Mouse (Mus musculus) heart, embryonic 10.5 days (tissue): ENCODE measurements around the gene Hspb6. TPM values are rescaled to one million over a fixed set of nuclear protein-coding genes. Genes with fewer than 3 reads are reported as not detected.

ENCODE experiments used
- DNase-seq: peaks from one replicate; pipeline ENCODE4 v3.0.0-alpha.2; 2017; ENCODE audit warnings: low spot score
- H3K27ac ChIP-seq: fragments of 300-500 bp; sonication (generic); 2 replicates; pipeline ENCODE4 v1.5.1; 2016; ENCODE audit warnings: mild to moderate bottlenecking
- H3K27me3 ChIP-seq: fragments of 300-500 bp; sonication (generic); 2 replicates; pipeline ENCODE4 v1.6.1; 2016; ENCODE audit warnings: mild to moderate bottlenecking; ENCODE audit not compliant: poor library complexity, insufficient read depth, severe bottlenecking
- H3K36me3 ChIP-seq: fragments of 300-500 bp; sonication (generic); 2 replicates; pipeline ENCODE4 v1.6.1; 2016; ENCODE audit warnings: mild to moderate bottlenecking, moderate library complexity
- H3K4me1 ChIP-seq: fragments of 300-500 bp; sonication (generic); 2 replicates; pipeline ENCODE4 v1.6.1; 2016; ENCODE audit warnings: mild to moderate bottlenecking
- H3K4me3 ChIP-seq: fragments of 300-500 bp; sonication (generic); 2 replicates; pipeline ENCODE4 v1.5.1; 2016; ENCODE audit warnings: mild to moderate bottlenecking, moderate library complexity
- H3K9me3 ChIP-seq: fragments of 300-500 bp; sonication (generic); 2 replicates; pipeline ENCODE4 v1.6.1; 2016; ENCODE audit warnings: mild to moderate bottlenecking, moderate library complexity
- WGBS: fragments of 180-500 bp; shearing (Covaris S2); methylation state at CpG from one replicate; pipeline ENCODE4 v1.1.7; 2016; 5-methylcytosine and 5-hydroxymethylcytosine counted together
- polyA plus RNA-seq: library from polyadenylated mRNA; unstranded; fragments of >200 nt; fragmentation: Nextera tagmentation; extraction: Ambion mirVana; gene quantifications from 2 replicates; pipeline ENCODE4 v1.2.1, GENCODE M21; 2016

Hspb6 gene
- polyA plus RNA-seq, 1 experiment from 2014 or later, result 4.2 TPM

DNA sequence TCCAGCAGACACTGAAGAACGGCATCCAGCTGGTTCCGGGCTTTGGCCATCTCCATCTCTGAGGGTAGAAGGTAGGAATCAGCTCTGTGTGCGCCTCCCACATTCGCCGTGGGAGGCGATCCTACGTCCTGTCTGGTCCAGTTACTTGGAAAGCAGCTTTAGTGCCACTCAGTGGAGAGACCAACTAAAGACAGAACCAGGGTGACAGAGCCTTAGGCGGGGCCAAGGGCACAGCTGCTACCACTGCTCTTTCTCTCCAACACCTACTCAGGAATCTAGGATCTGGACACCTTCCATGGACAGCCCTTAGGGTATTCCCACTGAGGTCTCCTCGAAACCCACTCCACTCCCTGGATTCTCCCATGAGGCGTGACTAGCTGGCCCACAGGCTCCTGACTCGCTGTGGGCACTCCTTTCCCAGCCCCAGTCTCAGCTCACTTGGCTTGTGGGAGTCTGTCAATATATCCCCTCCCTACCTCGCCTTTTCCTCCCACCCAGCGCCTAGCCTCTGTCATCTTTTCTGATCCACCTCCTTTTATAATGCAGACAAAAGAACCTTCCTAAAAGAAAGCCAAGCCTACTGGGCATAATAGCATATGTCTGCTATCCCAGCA, 6.0 kb downstream of the Hspb6 start:
- peaks cover 42% of the 10 kb centered on the region for H3K36me3 ChIP-seq
- H3K9me3 ChIP-seq, result no peaks in the 10 kb centered on the region
- H3K4me1 ChIP-seq, result peaks cover 27% of the 10 kb centered on the region
- peak overlapping the region; percentile 72; the same call in 1 of the 2 replicates for H3K4me3 ChIP-seq
- no peak for DNase-seq
- 91% methylated on average over 13 of the region's 13 CpGs for WGBS
- H3K27me3 ChIP-seq, result no peaks in the 10 kb centered on the region
- no peak overlapping the region for H3K27ac ChIP-seq

DNA sequence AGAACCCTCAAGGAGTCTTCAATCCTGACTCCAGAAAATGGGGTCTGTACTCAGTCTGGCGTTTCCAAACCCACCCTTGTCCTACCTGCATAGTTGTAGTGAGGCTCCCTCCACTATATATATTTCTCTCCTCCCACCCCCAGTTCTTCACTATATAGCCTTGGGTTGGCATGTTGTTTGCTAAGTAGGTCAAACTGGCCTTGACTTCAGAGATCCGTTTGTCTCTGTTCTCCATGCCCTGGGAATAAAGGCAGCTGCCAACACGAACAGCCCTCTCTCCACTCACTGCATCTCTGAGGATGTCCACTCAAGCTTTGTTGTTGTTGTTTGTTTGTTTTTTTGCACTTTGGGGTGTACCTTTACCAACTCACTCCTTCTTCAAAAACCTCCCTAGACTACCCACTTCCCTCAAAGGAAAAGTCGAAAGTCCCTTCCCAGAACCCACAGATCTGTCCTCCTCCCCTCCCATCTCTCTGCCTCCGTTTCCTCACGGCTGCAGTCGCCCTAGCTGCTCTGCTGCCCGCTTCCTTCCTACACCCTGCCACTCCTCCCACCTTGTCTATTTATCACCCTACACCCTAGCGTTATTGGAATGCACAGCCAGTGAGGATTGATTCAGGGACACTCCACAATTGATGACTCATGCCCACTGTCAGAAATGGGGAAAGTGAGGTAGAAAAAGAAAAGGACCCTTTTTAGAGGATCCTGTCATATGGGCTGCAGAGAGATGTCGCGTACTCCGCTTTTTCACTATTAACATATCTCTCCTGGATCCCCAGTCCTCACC, 6.9 kb downstream of the Hspb6 start:
- no peak for DNase-seq
- Histone ChIP-seq H3K9me3 (no peaks in the 10 kb centered on the region), H3K4me1 (peaks cover 21% of the 10 kb centered on the region), H3K4me3 (peak overlapping the region; percentile 72), H3K36me3 (peaks cover 42% of the 10 kb centered on the region), H3K27me3 (no peaks in the 10 kb centered on the region), H3K27ac (peak overlapping the region; percentile 81)
- 14% methylated on average over 12 of the region's 12 CpGs for WGBS

DNA sequence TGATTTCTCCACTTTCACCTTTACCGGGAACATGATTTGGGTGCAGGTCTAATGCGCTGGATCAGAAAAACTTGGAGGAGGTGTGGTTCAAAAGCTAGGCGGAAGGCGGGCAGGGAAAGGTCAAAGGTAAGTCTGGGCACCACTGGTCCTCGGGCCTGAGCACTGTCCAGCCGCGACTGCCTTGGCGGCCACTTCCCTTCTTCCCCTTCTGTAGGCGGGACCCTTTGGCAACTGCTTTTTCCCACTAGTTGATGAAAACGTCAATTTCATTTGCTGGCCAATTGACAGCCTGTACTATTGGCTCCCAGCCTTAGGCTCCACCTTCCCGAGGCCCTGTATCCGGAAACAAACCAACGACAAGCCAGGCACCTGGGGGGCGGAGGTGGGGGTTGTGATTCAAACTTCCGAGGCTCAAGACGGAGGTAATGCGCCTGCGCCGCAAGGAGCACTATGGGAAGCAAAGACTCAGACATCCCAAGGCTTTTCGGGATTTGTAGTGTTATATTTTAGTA, 7.5 kb downstream of the Hspb6 start, which contains the start of gene Lin37:
Lin37 (minus strand) TSS at position 396 of the 512 bp plus-strand sequence.
- Histone ChIP-seq H3K9me3 (no peaks in the 10 kb centered on the region), H3K4me3 (peak within 1 kb of the TSS; percentile 72), H3K36me3 (peaks cover 39% of the 10 kb centered on the region), H3K27ac (peak within 1 kb of the TSS; percentile 81), H3K4me1 (peaks cover 20% of the 10 kb centered on the region), H3K27me3 (no peaks in the 10 kb centered on the region)
- peak; percentile 99 for DNase-seq
- WGBS, result under 1% methylated on average over 20 of the region's 20 CpGs

DNA sequence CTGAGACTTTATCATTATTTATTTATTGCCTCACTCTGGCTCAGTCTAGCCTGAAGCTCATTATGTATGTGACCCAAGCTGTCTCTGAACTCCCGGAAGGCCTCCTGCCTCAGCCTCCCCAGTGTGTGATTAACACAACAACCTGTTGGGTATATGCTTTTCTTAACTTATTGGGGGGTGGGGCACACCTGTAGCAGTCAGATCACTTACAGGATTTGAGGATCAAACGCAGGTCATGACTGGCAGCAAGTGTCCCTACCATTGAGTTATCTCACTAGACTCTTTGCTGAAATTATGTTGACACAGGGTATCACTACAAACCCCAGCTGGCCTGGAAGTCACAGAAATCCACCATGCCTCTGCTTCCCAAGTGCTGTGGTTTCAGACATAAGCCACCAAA, 8.3 kb downstream of the Hspb6 start:
- H3K27me3 ChIP-seq, result no peaks in the 10 kb centered on the region

DNA sequence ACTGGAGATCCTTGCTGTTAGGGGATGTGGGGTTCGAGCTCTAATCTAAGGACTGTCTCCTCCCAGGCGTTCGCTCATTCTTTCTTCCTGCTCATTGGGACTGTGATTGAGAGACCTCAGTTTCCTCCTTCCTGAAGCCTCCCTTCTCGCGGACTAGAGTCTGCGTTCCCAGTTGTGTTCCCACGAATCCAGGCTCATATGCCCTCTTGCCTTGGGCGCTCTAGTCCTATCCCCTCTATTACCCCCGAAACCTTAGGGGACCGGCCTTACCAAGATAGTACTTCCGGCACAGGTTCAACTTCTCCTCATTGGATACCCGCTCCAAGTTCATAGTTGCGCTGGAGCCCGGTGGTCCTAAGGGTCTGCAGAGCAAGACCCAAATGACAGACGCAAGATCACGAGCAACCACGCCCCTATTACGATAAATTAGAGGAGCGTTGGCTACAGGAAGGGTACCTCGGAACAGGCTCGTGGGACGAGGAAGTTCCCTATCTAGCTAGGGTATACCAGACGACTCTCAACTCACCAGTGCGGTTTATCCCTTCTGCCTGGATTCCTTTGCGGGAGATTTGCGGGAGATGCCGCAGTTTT, 10.6 kb downstream of the Hspb6 start:
- no peak for DNase-seq
- under 1% methylated on average over 27 of the region's 27 CpGs for WGBS
- peak overlapping the region; percentile 95 for H3K27ac ChIP-seq

More for the DNA sequence above, 8.3 kb downstream of the Hspb6 start:
- Histone ChIP-seq H3K9me3 (no peaks in the 10 kb centered on the region), H3K4me1 (peaks cover 20% of the 10 kb centered on the region), H3K4me3 (peak overlapping the region; percentile 72), H3K27ac (peak overlapping the region; percentile 74), H3K36me3 (peaks cover 39% of the 10 kb centered on the region)
- 63% methylated on average over 2 of the region's 2 CpGs for WGBS
- DNase-seq, result no peak

DNA sequence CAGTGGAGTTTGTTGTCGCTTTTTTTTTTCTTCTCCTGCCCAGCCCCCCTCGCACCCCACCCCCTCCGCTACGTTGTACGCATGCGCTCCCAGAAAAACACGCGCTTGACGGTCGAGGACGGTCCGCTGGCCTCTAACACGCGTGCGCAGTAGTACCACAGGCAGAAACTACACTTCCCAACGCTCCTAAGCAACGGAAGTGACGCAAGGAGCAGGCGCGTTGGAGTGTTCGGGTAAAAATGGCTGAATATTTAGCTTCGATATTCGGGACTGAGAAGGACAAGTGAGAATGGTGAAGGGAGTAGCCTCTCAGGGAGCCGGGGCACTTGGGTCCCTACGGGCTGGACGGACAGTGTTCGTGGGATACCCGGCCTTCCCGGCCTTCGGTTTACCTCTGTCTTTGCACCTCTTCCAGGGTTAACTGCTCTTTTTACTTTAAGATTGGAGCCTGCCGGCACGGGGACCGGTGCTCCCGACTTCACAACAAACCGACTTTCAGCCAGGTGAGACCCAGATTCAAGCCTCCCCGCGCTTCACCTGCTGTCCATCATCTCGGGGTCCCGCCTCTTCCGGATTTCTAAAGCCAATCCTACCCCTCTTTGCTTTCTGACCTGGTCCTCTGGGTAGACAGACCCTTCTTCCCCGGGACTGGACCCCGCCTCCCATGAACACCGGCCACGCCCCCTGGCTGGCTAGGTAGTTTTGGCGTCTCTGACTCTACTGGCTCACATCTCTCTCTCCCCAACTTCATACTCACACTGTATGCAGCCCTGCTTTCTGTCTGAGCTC, 11.3 kb downstream of the Hspb6 start, which contains the start of the genes U2af1l4, Gm49396 and Psenen:
U2af1l4 (plus strand) TSS at position 185 of the 789 bp plus-strand sequence.
Gm49396 (plus strand) TSS at position 228 of the 789 bp plus-strand sequence.
Psenen (minus strand) TSS at position 511 of the 789 bp plus-strand sequence.
- WGBS, result under 1% methylated on average over 45 of the region's 45 CpGs
- Histone ChIP-seq H3K36me3 (peaks cover 40% of the 10 kb centered on the region), H3K9me3 (no peaks in the 10 kb centered on the region)

More for the DNA sequence above, 10.6 kb downstream of the Hspb6 start:
- H3K27me3 ChIP-seq, result no peaks in the 10 kb centered on the region
- peaks cover 20% of the 10 kb centered on the region for H3K4me1 ChIP-seq
- H3K36me3 ChIP-seq, result peaks cover 38% of the 10 kb centered on the region
- no peaks in the 10 kb centered on the region for H3K9me3 ChIP-seq
- H3K4me3 ChIP-seq, result peak overlapping the region; percentile 79

DNA sequence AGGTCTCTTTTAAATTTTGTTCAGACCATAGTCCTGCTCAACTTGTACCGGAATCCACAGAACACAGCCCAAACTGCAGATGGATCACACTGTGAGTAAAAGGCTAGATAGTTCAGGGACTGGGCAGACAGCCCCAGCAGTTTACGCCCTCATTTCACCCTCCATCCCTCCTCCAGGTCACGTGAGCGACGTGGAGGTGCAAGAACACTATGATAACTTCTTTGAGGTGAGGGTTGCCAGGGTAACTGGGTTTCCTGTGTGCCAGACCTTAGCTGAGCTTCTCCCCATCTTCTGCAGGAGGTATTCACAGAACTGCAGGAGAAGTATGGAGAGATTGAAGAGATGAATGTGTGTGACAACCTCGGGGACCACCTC, 11.9 kb downstream of the Hspb6 start:
- no peaks in the 10 kb centered on the region for H3K27me3 ChIP-seq
- peaks cover 46% of the 10 kb centered on the region for H3K36me3 ChIP-seq
- H3K4me1 ChIP-seq, result peaks cover 7% of the 10 kb centered on the region
- peak overlapping the region; percentile 95; the same call in 1 of the 2 replicates for H3K27ac ChIP-seq
- 26% methylated on average over 6 of the region's 6 CpGs for WGBS
- no peak for DNase-seq
- no peaks in the 10 kb centered on the region for H3K9me3 ChIP-seq
- peak overlapping the region; percentile 79 for H3K4me3 ChIP-seq

More for the DNA sequence above, 11.3 kb downstream of the Hspb6 start, which contains the start of the genes U2af1l4, Gm49396 and Psenen:
- H3K4me3 ChIP-seq, result peak within 1 kb of the TSS; percentile 79
- peak; percentile 99 for DNase-seq
- peak within 1 kb of the TSS; percentile 95 for H3K27ac ChIP-seq
- peaks cover 13% of the 10 kb centered on the region for H3K4me1 ChIP-seq
- H3K27me3 ChIP-seq, result no peaks in the 10 kb centered on the region

DNA sequence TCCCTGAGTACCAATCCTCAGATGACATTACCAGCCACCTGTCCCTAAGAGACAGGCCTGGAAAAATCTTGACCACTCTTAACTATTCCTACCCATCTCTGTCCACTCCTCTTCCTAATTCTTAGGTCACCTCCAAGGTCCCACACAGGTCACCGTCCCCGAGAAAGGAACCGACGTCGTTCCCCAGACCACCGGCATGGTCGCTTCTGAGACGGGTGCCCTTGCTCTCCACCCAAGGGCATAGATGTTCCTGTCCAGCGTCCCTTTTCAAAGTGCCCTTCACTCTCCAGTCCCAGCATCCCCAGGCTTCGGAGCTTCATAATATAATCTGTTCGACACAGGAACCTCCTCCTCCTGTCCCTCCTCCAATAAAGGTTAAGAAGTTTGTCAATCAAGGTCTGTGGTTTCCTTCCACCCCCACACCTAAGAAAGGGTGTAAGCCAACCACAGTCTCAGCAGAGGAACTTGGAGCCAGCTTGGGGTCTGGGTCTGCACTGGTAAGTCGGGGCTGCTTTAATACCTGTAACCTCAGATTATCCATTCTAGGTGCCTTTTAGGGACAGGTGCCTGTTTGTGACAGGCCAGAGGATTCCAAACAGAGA, 13.1 kb downstream of the Hspb6 start, which contains the start of gene Igflr1:
Igflr1 (plus strand) TSS at position 458 of the 602 bp plus-strand sequence.
- H3K36me3 ChIP-seq, result peaks cover 57% of the 10 kb centered on the region
- DNase-seq, result no peak
- no peak within 1 kb of the TSS for H3K27ac ChIP-seq
- peak within 1 kb of the TSS; percentile 79 for H3K4me3 ChIP-seq
- 92% methylated on average over 12 of the region's 12 CpGs for WGBS
- H3K27me3 ChIP-seq, result no peaks in the 10 kb centered on the region
- H3K4me1 ChIP-seq, result peaks cover 5% of the 10 kb centered on the region
- no peaks in the 10 kb centered on the region for H3K9me3 ChIP-seq

DNA sequence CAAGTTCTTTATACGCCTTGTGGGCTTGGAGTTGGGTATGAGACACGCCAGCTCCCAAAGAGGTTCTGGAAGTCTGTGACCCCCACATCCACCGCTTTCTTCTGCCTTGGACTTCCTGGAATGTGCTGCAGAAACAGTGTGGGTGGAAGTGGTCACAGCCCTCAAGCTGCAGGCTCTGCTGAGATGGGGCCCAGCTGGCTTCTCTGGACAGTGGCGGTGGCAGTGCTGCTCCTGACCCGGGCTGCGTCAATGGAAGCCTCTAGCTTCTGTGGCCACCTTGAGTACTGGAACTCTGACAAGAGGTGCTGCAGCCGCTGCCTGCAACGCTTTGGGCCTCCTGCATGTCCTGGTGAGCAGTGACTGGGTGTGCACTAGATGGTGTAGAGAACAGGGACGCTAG, 14.1 kb downstream of the Hspb6 start:
- Histone ChIP-seq H3K27me3 (no peaks in the 10 kb centered on the region), H3K4me3 (no peak overlapping the region), H3K27ac (no peak overlapping the region), H3K36me3 (peaks cover 67% of the 10 kb centered on the region), H3K9me3 (no peaks in the 10 kb centered on the region), H3K4me1 (peaks cover 5% of the 10 kb centered on the region)
- WGBS, result 82% methylated on average over 9 of the region's 9 CpGs
- DNase-seq, result no peak

DNA sequence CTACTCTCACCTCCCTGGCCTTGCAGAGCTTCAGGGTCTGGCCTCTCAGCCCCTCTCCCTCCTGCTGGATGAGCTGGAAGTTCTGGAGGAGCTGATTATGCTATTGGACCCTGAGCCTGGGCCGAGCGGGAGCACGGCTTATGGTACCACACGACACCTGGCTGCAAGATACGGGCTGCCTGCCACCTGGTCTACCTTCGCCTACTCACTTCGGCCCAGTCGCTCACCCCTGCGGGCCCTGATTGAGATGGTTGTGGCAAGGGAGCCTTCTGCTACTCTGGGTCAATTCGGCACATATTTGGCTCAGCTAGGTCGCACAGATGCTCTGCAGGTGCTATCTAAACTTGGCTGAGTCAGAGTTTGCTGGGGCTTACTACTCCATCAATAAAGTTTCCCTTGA, 15.6 kb downstream of the Hspb6 start:
- peaks cover 79% of the 10 kb centered on the region for H3K36me3 ChIP-seq
- 89% methylated on average over 11 of the region's 11 CpGs for WGBS
- no peak overlapping the region for H3K4me3 ChIP-seq

DNA sequence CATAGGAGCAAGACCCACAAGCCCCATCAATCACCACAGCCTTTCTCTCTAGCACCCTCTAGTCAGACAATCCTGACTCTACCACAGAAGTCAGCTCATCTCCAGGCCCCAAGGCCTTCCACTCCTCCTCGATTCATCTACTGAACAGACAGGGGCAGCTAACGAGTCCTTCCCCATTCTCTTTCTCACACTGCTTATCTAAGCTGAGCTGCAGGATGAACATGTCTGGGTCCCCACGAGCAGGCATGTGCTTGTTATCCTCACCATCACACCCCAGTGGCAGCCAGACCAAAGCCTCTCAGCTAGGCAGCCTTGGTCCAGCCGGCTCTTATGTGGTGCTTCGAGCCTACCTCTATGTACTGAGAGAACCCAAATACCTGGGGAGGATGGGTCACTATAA, 20.4 kb downstream of the Hspb6 start:
- no peak for DNase-seq
- H3K4me1 ChIP-seq, result no peaks in the 10 kb centered on the region
- H3K9me3 ChIP-seq, result no peaks in the 10 kb centered on the region
- H3K27me3 ChIP-seq, result no peaks in the 10 kb centered on the region
- no peak overlapping the region for H3K4me3 ChIP-seq
- peaks cover 98% of the 10 kb centered on the region for H3K36me3 ChIP-seq
- 82% methylated on average over 5 of the region's 5 CpGs for WGBS
- no peak overlapping the region for H3K27ac ChIP-seq

More for the DNA sequence above, 15.6 kb downstream of the Hspb6 start:
- H3K27me3 ChIP-seq, result no peaks in the 10 kb centered on the region
- no peaks in the 10 kb centered on the region for H3K9me3 ChIP-seq
- no peak for DNase-seq
- H3K4me1 ChIP-seq, result peaks cover 5% of the 10 kb centered on the region
- H3K27ac ChIP-seq, result no peak overlapping the region

DNA sequence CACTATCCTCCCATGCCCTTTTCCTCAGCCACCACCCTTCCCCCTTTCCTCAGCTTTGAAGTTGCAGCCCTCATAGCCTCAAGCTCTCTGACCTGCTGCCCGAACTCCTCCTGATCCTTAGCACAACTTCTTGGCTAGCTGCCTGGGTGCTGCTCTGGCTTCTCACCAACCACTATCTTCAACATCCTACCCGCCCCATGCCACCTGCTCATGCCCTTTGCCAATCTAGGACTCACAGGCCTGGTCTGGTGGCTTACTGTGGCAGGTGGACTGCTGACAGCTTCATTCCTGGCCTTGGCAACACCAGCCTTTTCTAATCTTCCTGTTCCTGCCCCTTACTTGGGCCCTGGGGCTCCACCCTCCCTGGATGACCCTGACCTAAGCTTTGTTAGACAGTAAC, 21.0 kb downstream of the Hspb6 start:
- WGBS, result 82% methylated on average over 2 of the region's 2 CpGs

More for the DNA sequence above, 21.0 kb downstream of the Hspb6 start:
- H3K27ac ChIP-seq, result no peak overlapping the region
- DNase-seq, result no peak
- H3K27me3 ChIP-seq, result no peaks in the 10 kb centered on the region
- no peaks in the 10 kb centered on the region for H3K9me3 ChIP-seq
- H3K36me3 ChIP-seq, result peaks cover 100% of the 10 kb centered on the region
- H3K4me3 ChIP-seq, result no peak overlapping the region
- H3K4me1 ChIP-seq, result no peaks in the 10 kb centered on the region
